Mouse (Mus musculus) embryonic fibroblast, embryonic 13.5 days (primary cell): ENCODE data around the gene Cxcl12.

ENCODE experiments used
- CTCF ChIP-seq: IDR thresholded peaks from 2 replicates; pipeline ENCODE4 v1.5.1; 2011; ENCODE audit warnings: mild to moderate bottlenecking, control low read depth, low read length, moderate library complexity, borderline replicate concordance; ENCODE audit not compliant: insufficient read depth
- POLR2A ChIP-seq: IDR thresholded peaks from 2 replicates; pipeline ENCODE4 v1.6.1; 2011; ENCODE audit warnings: low read depth, mild to moderate bottlenecking, control low read depth, low read length, moderate library complexity

GRCm38 (mm10) chr6:117214506-117214905 lies 46.2 kb downstream of the Cxcl12 start:
- TF ChIP-seq CTCF (no peak), POLR2A (no peak)
